Mouse (Mus musculus) hematopoietic multipotent progenitor cell, adult 10-12 weeks (in vitro differentiated cells): Measurements from ENCODE around the gene Samd5. TPM values are rescaled to one million over a fixed set of nuclear protein-coding genes. Genes with fewer than 3 reads are reported as not detected.

ENCODE experiments used
- polyA plus RNA-seq: library from polyadenylated mRNA; stranded (reverse); fragments of >175 nt; gene quantifications from 2 replicates; pipeline ENCODE4 v1.2.3, GENCODE M21; 2012; ENCODE audit warnings: low replicate concordance

Gene Samd5
- 0.03 TPM in 1 of 2 replicates, not detected in the other for polyA plus RNA-seq

GRCm38 (mm10) chr10:9674561-9675521 is at the start of gene Samd5:
Samd5 (minus strand) TSS chr10:9675208.

Other genes with a start within 250 kb of the Samd5 start
- gene Stxbp5, start 225.9 kb upstream of the Samd5 start, polyA plus RNA-seq, result 6.8 and 8.4 TPM in 2 replicates